Mouse (Mus musculus) megakaryocyte, embryonic 14.5 days (primary cell): ENCODE measurements around the gene Acadm. TPM values are rescaled to one million over a fixed set of nuclear protein-coding genes. Genes with fewer than 3 reads are reported as not detected.
A peak's percentile ranks its signal among the peaks of the same experiment; 100 is the strongest.

ENCODE experiments used
- H3K27me3 ChIP-seq: replicated peaks from 2 replicates; pipeline ENCODE3; 2012; ENCODE audit warnings: inconsistent platforms
- H3K36me3 ChIP-seq: replicated peaks from 2 replicates; pipeline ENCODE3; 2012; ENCODE audit warnings: low read length, inconsistent platforms, mixed read lengths
- H3K4me1 ChIP-seq: 2 replicates; pipeline ENCODE4 v1.6.1; 2012; ENCODE audit warnings: inconsistent platforms
- H3K4me3 ChIP-seq: replicated peaks from 2 replicates; pipeline ENCODE3; 2012; ENCODE audit warnings: moderate library complexity, mild to moderate bottlenecking, inconsistent platforms
- H3K9me3 ChIP-seq: 2 replicates; pipeline ENCODE4 v1.6.1; 2012; ENCODE audit warnings: inconsistent platforms
- FLI1 ChIP-seq: IDR thresholded peaks from 2 replicates; pipeline ENCODE4 v1.6.1; 2012; ENCODE audit warnings: low read length, inconsistent platforms, mixed read lengths
- GATA1 ChIP-seq: IDR thresholded peaks from 3 replicates; pipeline ENCODE4 v1.6.1; 2012; ENCODE audit warnings: mixed read lengths, low read length, inconsistent platforms, borderline replicate concordance
- polyA plus RNA-seq: library from polyadenylated mRNA; stranded (reverse); fragments of >175 nt; gene quantifications from 2 replicates; pipeline ENCODE4 v1.2.3, GENCODE M21; 2012; ENCODE audit warnings: low replicate concordance; ENCODE audit not compliant: insufficient read depth

The Acadm gene
- polyA plus RNA-seq, 1 experiment, result 9.9 TPM

DNA sequence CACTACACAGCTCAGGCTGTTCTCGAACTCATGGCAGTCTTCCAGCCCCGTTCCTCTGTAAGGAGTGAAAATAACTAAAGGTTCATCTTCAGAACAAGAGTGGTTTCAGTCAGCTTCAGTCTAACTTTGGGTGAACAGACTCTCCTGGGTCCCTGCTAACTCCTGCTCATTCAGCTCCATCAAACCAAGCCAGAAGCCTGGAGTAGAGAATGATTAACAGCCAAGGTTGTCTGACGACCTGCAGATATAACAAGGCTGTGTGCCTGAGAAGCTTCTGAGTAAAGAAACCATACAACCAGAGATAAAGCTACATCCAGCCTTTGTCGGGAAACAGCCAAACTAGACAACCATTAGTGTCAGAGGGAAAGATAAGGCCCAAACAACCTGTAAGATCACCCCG lies 23.0 kb upstream of the Acadm start:
- H3K27me3 ChIP-seq, result peaks cover 21% of the 10 kb centered on the region
- no peak for TF ChIP-seq GATA1
- no peak for TF ChIP-seq FLI1
- peaks cover 35% of the 10 kb centered on the region for H3K9me3 ChIP-seq
- no peak overlapping the region for H3K4me3 ChIP-seq
- H3K36me3 ChIP-seq, result no peaks in the 10 kb centered on the region
- H3K4me1 ChIP-seq, result peaks cover 10% of the 10 kb centered on the region

DNA sequence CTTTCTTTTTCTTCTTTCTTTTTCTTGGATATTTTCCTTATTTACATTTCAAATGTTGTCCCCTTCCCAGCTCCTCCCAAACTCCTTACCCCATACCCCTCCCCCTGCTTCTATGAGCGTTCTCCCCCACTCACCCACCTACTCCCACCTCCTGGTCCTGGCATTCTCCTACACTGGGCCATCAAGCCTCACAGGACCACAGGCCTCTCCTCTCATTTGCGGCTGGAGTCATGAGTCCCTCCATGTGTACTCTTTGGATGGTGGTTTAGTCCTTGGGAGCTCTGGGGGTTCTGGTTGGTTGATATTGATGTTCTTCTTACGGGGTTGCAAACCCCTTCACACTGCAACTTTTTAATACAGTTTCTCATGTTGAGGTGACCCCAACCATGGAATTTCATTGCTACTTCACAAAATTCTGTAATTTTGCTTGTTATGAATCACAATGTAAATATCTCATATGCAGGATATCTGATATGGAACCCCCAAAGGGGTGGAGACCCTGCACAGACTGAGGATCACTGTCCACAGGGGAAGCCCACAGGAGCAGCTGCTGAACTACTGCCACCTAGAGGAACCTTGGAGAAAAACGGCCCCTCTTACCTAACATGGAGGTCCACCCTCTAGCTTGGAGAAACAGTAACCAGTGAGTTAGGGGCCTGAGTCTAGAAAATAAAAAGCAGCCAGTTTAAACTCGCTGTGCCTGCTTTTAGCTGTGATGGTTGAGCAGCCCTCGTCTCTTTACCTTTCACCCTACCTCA lies 17.4 kb upstream of the Acadm start:
- Histone ChIP-seq H3K4me1 (peaks cover 49% of the 10 kb centered on the region), H3K27me3 (no peaks in the 10 kb centered on the region), H3K4me3 (no peak overlapping the region), H3K9me3 (peaks cover 14% of the 10 kb centered on the region), H3K36me3 (peaks cover 2% of the 10 kb centered on the region)
- TF ChIP-seq FLI1 (no peak), GATA1 (no peak)

DNA sequence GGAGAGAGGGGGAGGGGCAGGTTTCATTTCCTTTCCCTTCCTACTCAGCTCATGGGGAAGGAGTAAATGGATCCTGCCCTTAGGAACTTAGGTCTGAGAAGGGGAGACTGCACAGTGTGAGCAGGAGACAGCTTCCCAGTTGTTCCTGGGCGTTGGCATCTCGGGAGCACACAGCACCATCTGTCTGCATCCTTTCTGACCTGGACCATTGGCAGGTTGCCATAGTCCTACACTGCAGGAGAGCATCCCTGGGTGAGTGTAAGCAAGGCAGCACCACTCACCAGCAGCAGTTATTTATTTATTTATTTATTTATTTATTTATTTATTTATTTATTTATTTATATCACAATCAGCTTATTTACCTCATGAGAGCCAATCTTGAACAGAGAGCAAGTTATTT lies 16.5 kb upstream of the Acadm start:
- Histone ChIP-seq H3K9me3 (peaks cover 13% of the 10 kb centered on the region), H3K36me3 (peaks cover 2% of the 10 kb centered on the region), H3K4me1 (peaks cover 49% of the 10 kb centered on the region), H3K4me3 (no peak overlapping the region), H3K27me3 (no peaks in the 10 kb centered on the region)
- TF ChIP-seq GATA1 (no peak), FLI1 (no peak)

DNA sequence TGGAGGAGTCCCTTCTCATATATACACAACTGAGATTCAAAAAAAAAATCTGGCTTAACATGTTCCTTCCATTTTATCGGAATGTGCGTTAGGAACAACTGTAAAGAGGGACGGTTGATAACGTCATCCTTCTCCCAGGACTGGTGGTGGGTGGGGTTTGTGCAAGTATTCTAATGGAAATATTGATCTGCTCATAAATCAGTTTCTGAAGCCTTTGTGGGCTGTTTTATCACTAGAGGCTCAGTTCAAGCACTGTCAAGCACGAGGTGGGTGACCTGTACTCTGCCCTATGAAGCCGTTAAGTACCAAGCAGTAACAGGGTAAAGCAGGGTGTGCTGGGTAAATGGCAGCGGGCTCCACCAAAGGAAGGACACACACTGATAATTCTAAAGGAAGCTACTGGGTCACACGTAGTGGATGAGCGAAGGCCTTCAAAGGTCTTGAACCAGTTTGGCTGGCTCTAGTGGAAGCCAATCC lies 15.3 kb upstream of the Acadm start:
- peaks cover 39% of the 10 kb centered on the region for H3K4me1 ChIP-seq

DNA sequence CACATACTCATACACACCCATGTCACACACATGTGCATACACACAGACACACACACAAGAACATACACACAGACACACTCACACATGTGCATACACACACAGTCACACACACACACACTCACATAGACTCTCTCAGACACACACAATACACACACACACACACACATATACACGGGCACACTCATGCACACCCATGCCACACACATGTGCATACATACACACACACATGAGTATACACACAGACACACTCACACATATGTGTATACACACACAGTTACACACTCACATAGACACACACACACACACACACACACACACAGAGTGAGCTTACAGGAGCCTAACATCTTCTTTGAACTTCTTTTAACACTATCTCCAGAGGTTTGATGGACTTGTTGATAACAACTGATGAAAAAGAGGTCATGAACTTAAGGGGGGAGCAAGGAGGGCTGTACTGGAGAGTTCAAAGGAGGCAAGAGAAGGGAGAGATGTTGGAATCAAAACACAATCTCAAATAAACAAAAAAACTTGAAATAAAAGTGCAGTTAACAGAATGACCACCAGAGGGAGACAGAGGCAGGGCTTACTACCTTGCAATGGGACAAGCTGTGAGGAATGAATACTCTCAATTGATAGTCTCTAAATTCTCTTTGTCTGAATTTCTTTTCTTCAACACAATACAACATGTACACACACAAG lies 14.8 kb upstream of the Acadm start:
- TF ChIP-seq FLI1, result no peak
- TF ChIP-seq GATA1, result no peak
- Histone ChIP-seq H3K4me1 (peaks cover 39% of the 10 kb centered on the region), H3K9me3 (peaks cover 16% of the 10 kb centered on the region), H3K4me3 (no peak overlapping the region), H3K36me3 (peaks cover 2% of the 10 kb centered on the region), H3K27me3 (no peaks in the 10 kb centered on the region)

More for the DNA sequence above, 15.3 kb upstream of the Acadm start:
- H3K9me3 ChIP-seq, result peaks cover 15% of the 10 kb centered on the region
- H3K36me3 ChIP-seq, result peaks cover 2% of the 10 kb centered on the region
- TF ChIP-seq FLI1 (no peak), GATA1 (no peak)
- no peak overlapping the region for H3K4me3 ChIP-seq
- H3K27me3 ChIP-seq, result no peaks in the 10 kb centered on the region

DNA sequence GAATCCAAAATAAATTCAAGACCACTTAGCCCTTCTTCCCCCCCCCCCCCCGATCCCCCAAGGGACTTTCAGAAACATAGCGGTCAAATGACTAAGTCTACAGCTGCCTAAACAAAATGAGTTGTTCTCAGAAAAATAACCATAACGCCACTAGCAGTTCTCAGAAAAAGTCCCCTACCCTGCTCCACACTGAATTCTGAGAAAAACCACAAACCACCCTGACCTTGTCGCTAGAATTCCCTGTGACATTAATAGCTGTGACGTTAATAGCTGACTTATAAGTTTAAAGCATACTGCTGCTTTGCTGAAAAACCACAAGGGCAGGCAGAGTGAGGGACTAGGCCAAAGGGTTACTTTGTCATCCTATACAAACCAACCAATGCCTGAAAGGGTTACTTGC lies 13.5 kb upstream of the Acadm start:
- H3K36me3 ChIP-seq, result peaks cover 2% of the 10 kb centered on the region
- TF ChIP-seq GATA1 (no peak), FLI1 (no peak)
- H3K9me3 ChIP-seq, result peaks cover 16% of the 10 kb centered on the region
- no peak overlapping the region for H3K4me3 ChIP-seq
- peaks cover 39% of the 10 kb centered on the region for H3K4me1 ChIP-seq
- H3K27me3 ChIP-seq, result no peaks in the 10 kb centered on the region

DNA sequence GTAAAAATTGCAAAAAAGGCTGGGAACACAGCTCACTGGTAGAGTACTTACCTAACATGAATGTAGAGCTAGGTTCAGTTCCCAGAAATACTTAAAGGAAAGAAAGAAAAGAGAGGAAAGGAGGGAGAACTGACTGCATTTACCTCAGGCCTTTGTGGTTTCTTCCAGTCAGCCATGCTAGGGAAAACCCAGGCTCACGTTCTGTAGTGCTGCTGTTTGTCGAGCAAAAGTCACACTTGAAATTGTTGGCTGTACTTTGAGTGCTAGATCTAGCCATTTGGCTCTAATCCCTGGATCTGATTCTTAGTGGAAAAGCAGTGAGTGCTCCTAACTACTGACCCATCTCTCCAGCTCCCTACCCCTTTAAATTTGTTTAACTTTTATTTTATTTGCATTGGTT lies 3.7 kb upstream of the Acadm start:
- H3K36me3 ChIP-seq, result no peaks in the 10 kb centered on the region
- peaks cover 11% of the 10 kb centered on the region for H3K9me3 ChIP-seq
- TF ChIP-seq GATA1 (no peak), FLI1 (no peak)
- H3K27me3 ChIP-seq, result peaks cover 2% of the 10 kb centered on the region
- peaks cover 11% of the 10 kb centered on the region for H3K4me1 ChIP-seq
- no peak overlapping the region for H3K4me3 ChIP-seq

DNA sequence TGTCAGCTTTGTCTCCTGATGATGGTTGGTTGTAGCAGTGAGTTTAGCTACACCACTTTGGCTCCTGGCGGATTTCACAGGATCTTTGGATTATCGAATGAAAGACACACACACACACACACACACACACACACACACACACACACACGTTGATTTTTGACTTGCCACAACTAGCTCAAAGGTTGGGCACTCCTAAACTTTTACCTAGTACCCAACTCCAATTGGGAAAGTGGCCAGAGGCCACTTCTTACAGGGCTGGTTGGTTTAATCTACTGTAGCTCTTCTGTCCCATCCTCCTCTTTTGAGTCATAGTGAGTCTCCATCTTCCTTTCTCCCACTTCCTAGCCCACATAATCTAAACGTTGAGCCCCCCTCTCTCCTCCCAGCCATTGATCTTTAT lies 2.8 kb upstream of the Acadm start:
- H3K4me3 ChIP-seq, result no peak overlapping the region
- H3K27me3 ChIP-seq, result peaks cover 2% of the 10 kb centered on the region
- H3K4me1 ChIP-seq, result peaks cover 20% of the 10 kb centered on the region
- TF ChIP-seq FLI1, result no peak
- peaks cover 4% of the 10 kb centered on the region for H3K36me3 ChIP-seq
- peaks cover 11% of the 10 kb centered on the region for H3K9me3 ChIP-seq

DNA sequence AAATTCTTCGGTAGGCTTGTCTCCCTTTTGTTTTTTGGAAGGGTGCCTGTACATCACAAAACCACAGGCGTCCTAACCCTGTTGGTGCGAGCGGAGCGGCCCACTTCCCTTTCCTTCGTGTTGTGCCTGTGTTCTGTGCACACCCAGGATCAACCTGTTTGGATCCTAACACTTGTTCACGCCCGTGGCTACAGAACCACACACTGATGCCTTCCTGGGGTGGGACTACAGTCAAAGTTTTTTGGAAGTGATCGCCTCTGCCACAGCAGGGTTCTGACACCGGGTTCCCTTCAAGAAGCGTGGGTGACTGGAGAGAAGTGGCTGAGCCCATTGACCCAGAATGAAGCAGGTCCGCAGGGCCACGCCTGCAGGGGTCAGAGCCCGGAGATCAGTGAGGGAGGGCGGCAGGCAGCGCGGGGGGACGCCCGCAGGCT lies 514 bp downstream of the Acadm start:
- TF ChIP-seq GATA1 (no peak), FLI1 (no peak)
- Histone ChIP-seq H3K36me3 (peaks cover 35% of the 10 kb centered on the region), H3K27me3 (no peaks in the 10 kb centered on the region), H3K4me3 (peak overlapping the region; percentile 96), H3K9me3 (no peaks in the 10 kb centered on the region), H3K4me1 (peaks cover 36% of the 10 kb centered on the region)

DNA sequence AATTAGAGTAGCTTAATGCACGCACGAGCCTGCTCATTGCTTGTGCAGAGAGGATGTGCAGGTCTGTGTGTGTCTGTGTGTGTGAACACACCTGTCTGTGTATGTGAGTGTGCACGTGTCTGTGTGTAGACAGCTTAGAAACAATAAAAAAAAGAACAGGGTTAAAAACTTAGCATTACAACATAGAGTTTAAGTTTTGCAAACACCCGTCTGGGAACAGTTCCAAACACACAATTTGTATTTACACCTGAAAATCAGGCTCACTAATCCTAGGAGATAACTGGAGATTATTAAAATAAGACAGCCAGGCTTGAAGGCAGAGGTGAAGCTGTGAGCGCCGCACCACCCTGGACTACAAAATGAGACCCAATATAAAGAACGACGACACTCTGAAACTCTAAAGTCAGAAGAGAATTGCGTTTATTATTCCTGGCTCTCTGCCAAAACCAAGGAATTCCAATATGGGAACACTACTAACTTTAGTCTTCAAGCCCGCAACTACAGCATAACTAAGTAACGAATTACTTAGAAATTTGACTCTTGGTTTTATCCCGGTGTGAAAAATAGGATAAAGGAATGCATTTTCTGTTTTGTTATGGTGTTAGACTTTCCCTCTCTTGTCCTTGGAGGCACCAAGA lies 1.3 kb downstream of the Acadm start:
- H3K27me3 ChIP-seq, result no peaks in the 10 kb centered on the region
- no peak for TF ChIP-seq FLI1
- no peaks in the 10 kb centered on the region for H3K9me3 ChIP-seq
- peaks cover 36% of the 10 kb centered on the region for H3K4me1 ChIP-seq
- peaks cover 43% of the 10 kb centered on the region for H3K36me3 ChIP-seq
- H3K4me3 ChIP-seq, result peak overlapping the region; percentile 96
